Comparison of ENCODE assay signal across 22 mouse cellular contexts in genomic region chr11:85641486-85641885, GRCm38 (mm10).
DNase-seq lines count a peak whose midpoint lies in the region; ATAC-seq and TF ChIP-seq lines count a peak whose summit lies in the region.
"Had no signal": no experiment of that assay in that cellular context is flagged by ENCODE, and none has a peak within 500 bp of the region (broad histone marks: within the 10 kb centered on the region; RNA-seq: fewer than 3 reads in every experiment).

No protein-coding gene starts in this region.

- no peaks in the 10 kb centered on the region for H3K36me3 ChIP-seq in kidney, embryonic 15.5 days
- H3K36me3 ChIP-seq in midbrain, embryonic 10.5 days: no peaks in the 10 kb centered on the region
- H3K36me3 ChIP-seq in midbrain, embryonic 16.5 days (ENCODE audit: control insufficient read depth, insufficient read depth, low read length): no peaks in the 10 kb centered on the region
- H3K36me3 ChIP-seq in embryonic facial prominence, embryonic 10.5 days (replicated peaks): no peaks in the 10 kb centered on the region
- no peaks in the 10 kb centered on the region for H3K36me3 ChIP-seq in myocyte (ENCODE audit: control insufficient read depth, insufficient read depth)
- H3K36me3 ChIP-seq: G1E; midbrain, embryonic 15.5 days had no signal

- H3ac ChIP-seq in myocyte (ENCODE audit: control insufficient read depth, insufficient read length): no peak overlapping the region

- H3K4me1 ChIP-seq in kidney, embryonic 15.5 days: peaks cover 67% of the 10 kb centered on the region
- H3K4me1 ChIP-seq in midbrain, embryonic 10.5 days: peaks cover 61% of the 10 kb centered on the region
- H3K4me1 ChIP-seq in midbrain, embryonic 16.5 days (ENCODE audit: control insufficient read depth, insufficient read depth, low read length): peaks cover 26% of the 10 kb centered on the region
- peaks cover 87% of the 10 kb centered on the region for H3K4me1 ChIP-seq in embryonic facial prominence, embryonic 10.5 days

- peaks cover 38% of the 10 kb centered on the region for H3K27me3 ChIP-seq in kidney, embryonic 15.5 days
- no peaks in the 10 kb centered on the region for H3K27me3 ChIP-seq in midbrain, embryonic 10.5 days (ENCODE audit: low read depth, poor library complexity, severe bottlenecking)
- H3K27me3 ChIP-seq in midbrain, embryonic 16.5 days (ENCODE audit: control insufficient read depth, insufficient read depth, low read depth, low read length): no peaks in the 10 kb centered on the region
- no peaks in the 10 kb centered on the region; the same call in 1 of the 2 replicates for H3K27me3 ChIP-seq in embryonic facial prominence, embryonic 10.5 days (replicated peaks; ENCODE audit: low read depth, poor library complexity, severe bottlenecking)
- H3K27me3 ChIP-seq in myocyte (ENCODE audit: control insufficient read depth, insufficient read depth, insufficient read length): no peaks in the 10 kb centered on the region
- H3K27me3 ChIP-seq: CH12.LX; midbrain, embryonic 15.5 days had no signal

- ATAC-seq in kidney, embryonic 15.5 days (replicated peaks; ENCODE audit: low FRiP score): no peak
- ATAC-seq in midbrain, embryonic 16.5 days: no peak
- ATAC-seq: activated CD4-positive, CD25-positive, alpha-beta regulatory T cell, adult 4 months; intestine, postnatal 0 days; midbrain, embryonic 15.5 days had no signal

- WGBS in kidney, embryonic 15.5 days: 72% methylated on average over 4 of the region's 4 CpGs
- WGBS in midbrain, embryonic 10.5 days: 94% methylated on average over 4 of the region's 4 CpGs
- 54% methylated on average over 4 of the region's 4 CpGs for WGBS in midbrain, embryonic 16.5 days
- WGBS in embryonic facial prominence, embryonic 10.5 days: 58% methylated on average over 4 of the region's 4 CpGs

- no peak overlapping the region for H3K4me3 ChIP-seq in kidney, embryonic 15.5 days (replicated peaks)
- no peak overlapping the region for H3K4me3 ChIP-seq in midbrain, embryonic 10.5 days
- no peak overlapping the region for H3K4me3 ChIP-seq in midbrain, embryonic 16.5 days (ENCODE audit: low read depth, low read length)
- peak overlapping the region; percentile 26; the same call in 1 of the 2 replicates for H3K4me3 ChIP-seq in embryonic facial prominence, embryonic 10.5 days
- no peak overlapping the region for H3K4me3 ChIP-seq in myocyte
- H3K4me3 ChIP-seq: heart, adult 2 months had no signal

- no peak overlapping the region for H3K9ac ChIP-seq in kidney, embryonic 15.5 days
- H3K9ac ChIP-seq in midbrain, embryonic 16.5 days (ENCODE audit: low read depth, low read length): no peak overlapping the region
- H3K9ac ChIP-seq: liver, embryonic 14.5 days; midbrain, embryonic 15.5 days had no signal

- DNase-seq in kidney, adult 18-20 months: no peak
- no peak for DNase-seq in midbrain, embryonic 10.5 days (ENCODE audit: low spot score)
- no peak for DNase-seq in embryonic facial prominence, embryonic 10.5 days (ENCODE audit: low spot score)
- no peak for DNase-seq in liver
- DNase-seq: adrenal gland, adult 8-10 months; cerebellum, adult 11-12 months; cerebellum, postnatal 10 days; gastrocnemius, postnatal 25 days; heart, adult 2 months; heart, postnatal 4 days; right cerebral cortex, postnatal 4 days; thymus, postnatal 14 days had no signal

- no peak for TF ChIP-seq POLR2A in myocyte (IDR thresholded peaks at IDR 0.05; ENCODE audit: insufficient read length, low read depth)

- no peaks in the 10 kb centered on the region for H3K9me3 ChIP-seq in kidney, embryonic 15.5 days (replicated peaks)
- H3K9me3 ChIP-seq in midbrain, embryonic 10.5 days (replicated peaks): no peaks in the 10 kb centered on the region
- H3K9me3 ChIP-seq in midbrain, embryonic 16.5 days (replicated peaks; ENCODE audit: control insufficient read depth, low read length, poor library complexity, severe bottlenecking): no peaks in the 10 kb centered on the region
- no peaks in the 10 kb centered on the region for H3K9me3 ChIP-seq in embryonic facial prominence, embryonic 10.5 days
- H3K9me3 ChIP-seq: G1E; midbrain, embryonic 15.5 days had no signal

- peak overlapping the region; percentile 41; the same call in 1 of the 2 replicates for H3K4me2 ChIP-seq in kidney, embryonic 15.5 days
- no peak overlapping the region for H3K4me2 ChIP-seq in midbrain, embryonic 16.5 days (ENCODE audit: low read length)
- H3K4me2 ChIP-seq in myocyte (ENCODE audit: low read depth): peak overlapping the region; percentile 71

- H3K79me2 ChIP-seq in myocyte (ENCODE audit: control insufficient read depth, insufficient read depth): no peaks in the 10 kb centered on the region

- peak overlapping the region; percentile 56; the same call in 1 of the 2 replicates for H3K27ac ChIP-seq in kidney, embryonic 15.5 days
- H3K27ac ChIP-seq in midbrain, embryonic 10.5 days (replicated peaks): 0 out of 2 replicates have a peak overlapping the region, but pooled peaks have one; percentile 17
- no peak overlapping the region for H3K27ac ChIP-seq in midbrain, embryonic 16.5 days (ENCODE audit: low read length)
- peak overlapping the region; percentile 81 for H3K27ac ChIP-seq in embryonic facial prominence, embryonic 10.5 days (replicated peaks)
- H3K27ac ChIP-seq: heart, adult 2 months; left cerebral cortex, adult 2 months; liver, embryonic 14.5 days had no signal

TF ChIP-seq in myocyte, 11 proteins besides CTCF, POLR2A, EP300 and RAD21:
- TF ChIP-seq SRF (IDR thresholded peaks at IDR 0.05; ENCODE audit: control insufficient read depth, insufficient read length, low read depth) (no peak), E2F4 (IDR thresholded peaks at IDR 0.05; ENCODE audit: insufficient read depth) (no peak), MYOD1 (IDR thresholded peaks at IDR 0.05; ENCODE audit: control insufficient read depth in 1 of 3, insufficient read length in 2 of 3, low read depth in 2 of 3) (no peak), TCF12 (IDR thresholded peaks at IDR 0.05; ENCODE audit: insufficient read depth, poor library complexity, severe bottlenecking) (no peak), MAX (IDR thresholded peaks at IDR 0.05; ENCODE audit: low read depth) (no peak), MYOG (IDR thresholded peaks at IDR 0.05; ENCODE audit: control insufficient read depth in 1 of 3, insufficient read depth in 1 of 3, insufficient read length in 2 of 3, low read depth in 2 of 3) (no peak), TCF3 (IDR thresholded peaks at IDR 0.05; ENCODE audit: insufficient read length, low read depth) (no peak), USF1 (IDR thresholded peaks at IDR 0.05; ENCODE audit: low read depth) (no peak), REST (IDR thresholded peaks at IDR 0.05; ENCODE audit: insufficient read depth, insufficient read length) (no peak)
